Mouse (Mus musculus) olfactory bulb, adult 2 months (tissue): ENCODE results near the gene Ak5.

Experiments
- CTCF ChIP-seq: fragments of 200-500 bp; IDR thresholded peaks from 2 replicates; pipeline ENCODE4 v1.5.1; 2012; ENCODE audit warnings: low read depth, mild to moderate bottlenecking, low read length, moderate library complexity; ENCODE audit not compliant: insufficient read depth
- POLR2A ChIP-seq: fragments of 200-500 bp; IDR thresholded peaks from 2 replicates; pipeline ENCODE4 v1.6.1; 2012; ENCODE audit warnings: mild to moderate bottlenecking, low read depth, low read length, moderate library complexity; ENCODE audit not compliant: insufficient read depth

GRCm38 (mm10) chr3:152707321-152707823, 39.2 kb upstream of the Ak5 start:
- TF ChIP-seq CTCF (no peak), POLR2A (no peak)
